Mouse (Mus musculus) heart, adult 11 months (tissue): ENCODE data around the gene Tymp.

Experiments used
- DNase-seq: peaks from one replicate; pipeline ENCODE4 v3.0.0; 2022

Tymp gene

DNA sequence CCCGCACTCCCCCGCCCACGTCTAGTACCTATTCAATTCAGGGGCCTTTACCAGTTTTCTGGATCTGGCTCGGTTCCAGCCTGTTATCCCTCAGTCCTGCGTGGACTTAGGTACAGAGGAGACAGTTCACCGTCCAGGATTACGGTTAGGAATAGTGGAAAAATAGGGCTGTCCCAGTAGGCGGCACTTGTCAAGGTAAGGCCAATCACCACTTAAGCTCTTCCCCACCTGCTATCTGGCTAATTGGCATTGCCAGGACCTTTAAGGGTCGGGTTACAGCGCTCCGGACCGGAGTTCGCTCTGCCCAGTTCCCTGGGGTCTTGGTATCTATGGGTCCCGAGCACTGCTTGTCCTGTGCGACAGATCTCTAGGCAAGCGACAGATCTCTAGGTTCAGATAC, at the start of gene Tymp:
Gene Tymp, minus strand, starts transcription at position 83 of the 400 bp plus-strand sequence.
- no peak for DNase-seq

DNA sequence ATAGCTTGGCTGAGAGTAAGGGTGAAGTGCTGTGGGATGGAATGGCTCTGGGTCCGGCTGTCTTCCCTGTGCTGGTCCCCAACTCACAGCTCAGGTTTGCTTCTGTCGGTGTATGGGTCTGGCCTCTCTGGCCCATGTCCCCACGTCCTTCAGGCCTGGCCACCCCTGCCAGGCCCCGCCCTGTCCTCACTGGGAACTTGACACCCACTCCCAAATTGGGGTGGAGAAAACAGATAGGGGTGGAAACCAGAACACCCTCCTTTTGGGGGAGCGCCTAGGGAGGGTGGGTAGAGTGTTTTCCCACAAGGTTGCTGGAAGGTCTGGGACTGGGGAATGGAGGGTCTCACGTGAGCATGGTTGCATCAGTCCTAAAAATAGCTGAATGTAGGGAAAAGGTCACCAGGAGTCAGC, 48.9 kb upstream of the Tymp start, which contains the start of gene Cpt1b:
Gene Cpt1b, minus strand, starts transcription at position 153 of the 411 bp plus-strand sequence.
- DNase-seq = peak; percentile 98

DNA sequence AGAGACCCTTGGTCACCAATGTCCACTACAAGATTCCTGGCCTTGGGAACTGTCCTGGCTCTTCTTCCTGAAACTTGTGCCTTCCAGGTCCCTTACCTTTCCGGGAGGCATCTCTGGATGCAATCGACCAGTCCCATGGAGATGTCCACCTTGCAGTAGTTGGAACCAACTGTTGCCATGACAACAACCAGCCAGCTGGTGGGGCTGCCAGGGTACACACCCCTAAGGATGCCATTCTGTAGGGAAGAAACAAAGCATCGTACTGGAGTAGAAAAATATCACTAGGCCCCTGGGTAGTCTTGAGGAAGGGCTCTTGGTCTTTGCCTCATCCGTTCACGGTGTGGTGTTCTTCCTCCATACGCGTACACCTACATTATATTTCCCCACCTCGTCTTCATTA, 47.8 kb upstream of the Tymp start:
- DNase-seq = peak; percentile 93

DNA sequence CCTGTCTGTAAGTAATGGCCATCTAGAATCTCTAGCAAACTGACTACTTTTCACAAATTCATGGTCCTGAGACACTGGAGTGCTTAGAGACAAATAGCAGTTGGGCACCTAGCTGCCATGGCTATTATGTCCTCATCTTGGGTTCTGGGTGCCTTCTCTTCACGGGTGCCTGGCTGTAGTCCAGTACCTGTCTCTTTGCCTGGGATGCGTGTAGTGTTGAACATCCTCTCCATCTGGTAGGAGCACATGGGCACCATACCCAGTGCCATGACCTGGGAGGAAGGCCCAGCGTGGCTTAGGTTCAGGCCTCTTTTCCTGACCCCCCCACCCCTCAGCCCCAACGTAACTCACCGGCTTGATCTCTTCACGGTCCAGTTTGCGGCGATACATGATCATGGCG, 45.1 kb upstream of the Tymp start:
- DNase-seq = no peak

DNA sequence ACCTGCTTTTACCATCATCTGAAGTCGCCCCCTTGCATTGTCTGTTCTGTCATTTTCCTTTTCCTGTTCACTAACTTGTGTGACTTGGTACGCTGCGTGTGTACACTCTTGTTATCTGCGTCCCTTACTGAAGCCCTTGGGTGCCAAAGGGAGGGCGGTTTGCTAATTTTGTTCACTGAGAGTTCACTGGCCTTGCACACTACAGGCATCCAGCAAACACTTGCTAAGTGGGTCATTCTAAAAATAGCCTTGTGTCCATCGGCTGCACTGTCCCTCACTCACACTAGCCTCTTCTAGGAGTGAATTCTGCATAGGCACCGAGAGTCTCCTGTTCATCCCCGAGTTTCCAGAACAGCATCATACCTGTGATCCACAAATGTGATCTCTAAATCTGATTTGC, 38.4 kb upstream of the Tymp start:
- peak; percentile 96 for DNase-seq

DNA sequence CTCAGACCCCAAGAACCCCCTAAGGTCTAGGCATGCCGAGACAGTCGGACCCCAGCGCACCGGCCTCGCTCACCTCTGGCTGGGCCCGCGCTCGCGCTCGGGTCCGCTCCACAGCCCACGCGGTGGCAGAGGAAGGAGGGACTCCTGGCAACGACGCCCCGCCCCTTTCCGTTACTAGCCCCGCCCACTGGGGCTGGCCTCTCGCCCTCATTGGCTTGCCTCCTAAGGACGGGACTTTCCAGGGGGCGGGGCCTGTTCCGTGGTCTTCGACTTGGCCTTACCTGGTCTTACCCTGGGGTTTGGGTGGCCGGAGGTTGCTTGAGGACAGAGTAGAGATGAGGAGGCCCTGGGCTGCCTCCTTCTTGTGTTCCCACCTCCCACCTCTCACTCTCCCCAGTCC, 33.3 kb upstream of the Tymp start, which contains the start of gene Syce3:
Gene Syce3, minus strand, starts transcription at position 386 of the 400 bp plus-strand sequence.
- no peak for DNase-seq

DNA sequence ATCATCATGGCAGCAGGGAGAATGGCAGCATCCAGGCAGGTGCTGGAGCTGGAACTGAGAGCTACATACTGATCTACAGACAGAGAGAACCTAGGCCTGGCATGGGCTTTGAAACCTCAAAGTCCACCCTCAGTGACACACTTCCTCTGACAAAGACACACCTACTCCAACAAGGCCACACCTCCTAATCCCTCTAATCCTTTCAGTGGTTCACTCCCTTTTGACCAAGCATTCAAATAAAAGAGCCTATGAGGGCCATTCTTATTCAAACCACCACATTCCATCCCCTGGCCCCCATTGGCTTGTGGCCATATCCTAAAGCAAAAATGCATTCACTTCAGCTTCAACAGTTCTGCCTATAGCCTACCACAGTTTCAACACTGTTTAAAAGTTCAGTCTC, 29.9 kb upstream of the Tymp start:
- DNase-seq = no peak

DNA sequence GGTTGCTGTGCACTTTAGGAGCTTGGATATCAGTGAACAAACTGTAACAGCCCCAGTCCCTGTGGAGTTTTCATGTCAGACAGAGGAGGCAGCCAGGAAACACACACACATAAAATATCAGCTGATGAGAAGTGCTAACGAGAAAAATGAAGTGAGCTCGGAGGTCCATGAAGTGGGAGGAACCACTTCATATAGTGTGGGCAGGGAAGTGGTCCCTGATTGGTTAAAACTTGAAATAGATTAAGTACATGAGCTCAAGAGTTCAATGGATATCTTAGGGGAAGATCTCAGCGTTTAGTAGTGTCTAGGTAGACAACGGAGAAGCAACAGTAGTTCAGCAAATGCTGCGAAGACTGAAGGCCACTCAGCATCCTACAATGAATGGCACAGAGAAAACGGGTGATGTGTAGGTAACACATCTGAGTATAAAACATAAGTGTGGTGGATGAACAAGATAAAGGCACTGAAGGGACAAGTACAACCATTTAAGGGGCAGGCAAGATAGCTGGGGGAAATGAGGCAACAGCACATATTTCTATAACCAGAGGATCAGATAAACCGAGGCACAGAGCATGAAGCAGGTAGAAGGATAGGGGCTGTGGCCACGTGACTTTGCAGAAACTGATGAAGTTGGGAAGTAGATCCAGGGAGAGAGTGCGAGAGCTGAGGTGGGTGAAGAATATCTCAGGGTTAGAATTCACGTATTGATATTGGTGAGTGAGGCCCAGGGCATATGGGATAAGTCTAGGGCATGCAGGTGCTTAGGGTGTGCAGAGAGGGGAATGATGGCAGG, 28.2 kb upstream of the Tymp start:
- no peak for DNase-seq

DNA sequence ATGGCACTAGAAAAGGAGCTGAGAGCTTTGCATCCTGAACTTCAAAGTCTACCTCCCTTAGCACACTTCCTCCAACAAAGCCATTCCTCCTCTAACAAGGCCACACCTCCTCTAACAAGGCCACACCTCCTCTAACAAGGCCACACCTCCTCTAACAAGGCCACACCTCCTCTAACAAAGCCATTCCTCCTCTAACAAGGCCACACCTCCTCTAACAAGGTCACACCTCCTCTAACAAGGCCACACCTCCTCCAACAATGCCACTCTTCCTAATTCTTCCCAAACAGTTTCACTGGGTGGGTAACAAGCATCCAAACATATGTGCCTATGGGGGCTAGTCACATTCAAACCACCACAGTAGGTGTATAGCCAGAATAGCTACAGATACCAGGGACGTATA, 25.6 kb upstream of the Tymp start:
- DNase-seq = no peak

DNA sequence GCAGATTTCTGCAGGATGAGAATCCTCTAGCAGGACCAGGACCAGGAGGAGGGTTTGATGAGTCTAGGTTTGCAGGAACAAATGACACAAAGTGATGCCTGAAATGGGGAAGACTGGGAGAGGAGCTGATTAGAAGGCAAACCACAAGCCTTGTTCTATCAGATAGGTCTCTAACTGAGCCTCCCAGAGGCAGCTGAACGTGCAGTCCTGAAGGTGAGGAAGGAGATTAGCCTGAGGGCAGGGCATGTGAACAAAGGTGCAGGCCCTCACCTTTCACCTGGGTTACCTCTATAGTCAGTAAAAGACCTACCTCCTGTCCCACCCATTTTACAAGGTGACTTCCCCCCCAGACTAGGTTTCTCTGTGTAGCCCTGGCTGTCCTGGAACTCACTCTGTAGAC, 22.9 kb upstream of the Tymp start:
- DNase-seq = no peak

DNA sequence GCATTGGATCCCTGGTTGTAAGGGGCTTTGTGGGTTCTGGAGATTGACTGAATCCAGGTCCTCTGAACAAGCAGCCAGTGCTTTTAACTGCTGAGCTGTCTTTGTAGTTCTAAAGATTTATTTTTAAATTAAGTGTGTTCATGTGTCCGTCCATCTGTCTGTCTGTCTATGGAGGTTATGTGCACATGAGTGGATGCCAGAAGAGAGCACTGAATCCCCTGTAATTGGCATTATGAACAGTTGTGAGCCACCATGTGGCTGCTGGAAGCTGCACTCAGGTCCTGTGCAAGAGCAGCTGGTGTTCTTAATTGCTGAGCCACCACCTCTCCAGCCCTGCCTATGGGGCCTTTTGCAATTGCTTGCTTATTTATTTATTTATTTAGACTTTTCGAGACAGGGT, 21.3 kb upstream of the Tymp start:
- no peak for DNase-seq

DNA sequence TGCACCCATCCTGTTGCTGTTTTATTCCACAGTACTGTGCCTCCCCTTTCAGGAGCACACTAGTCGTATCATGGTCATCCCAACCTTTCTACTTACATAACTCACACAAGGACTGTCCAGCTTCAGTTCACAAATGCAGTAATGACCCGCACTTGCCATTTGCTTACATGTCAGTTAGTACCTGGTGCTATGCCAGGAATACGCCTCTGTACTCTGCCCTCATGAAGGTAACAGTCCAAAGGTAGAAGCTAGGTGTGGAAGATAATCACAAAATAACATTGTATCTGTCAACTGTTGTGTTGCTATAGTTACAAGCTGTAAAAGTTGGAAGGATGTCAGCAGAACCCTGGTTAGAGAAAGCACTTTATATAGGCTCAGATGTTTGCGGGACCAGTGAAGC, 20.0 kb upstream of the Tymp start:
- no peak for DNase-seq

DNA sequence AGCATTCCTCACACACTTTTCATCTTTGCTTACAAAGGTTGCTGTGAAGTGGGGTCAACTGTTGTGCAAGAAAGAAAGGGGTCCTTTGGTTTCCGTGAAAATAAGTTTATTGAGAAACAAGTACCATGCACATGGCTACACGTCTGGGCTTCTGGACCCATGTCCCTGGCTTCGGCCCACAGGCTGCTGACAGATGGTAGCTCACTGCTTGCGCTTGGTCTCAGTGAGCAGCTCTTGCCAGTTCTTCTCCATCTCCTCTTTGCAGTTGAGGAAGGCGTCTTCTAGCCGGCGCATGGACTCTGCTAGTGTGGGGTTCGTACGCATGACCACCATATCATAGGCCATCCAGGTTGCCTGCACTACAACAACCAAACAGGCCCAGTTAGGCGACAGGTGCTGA, 13.2 kb upstream of the Tymp start:
- no peak for DNase-seq

DNA sequence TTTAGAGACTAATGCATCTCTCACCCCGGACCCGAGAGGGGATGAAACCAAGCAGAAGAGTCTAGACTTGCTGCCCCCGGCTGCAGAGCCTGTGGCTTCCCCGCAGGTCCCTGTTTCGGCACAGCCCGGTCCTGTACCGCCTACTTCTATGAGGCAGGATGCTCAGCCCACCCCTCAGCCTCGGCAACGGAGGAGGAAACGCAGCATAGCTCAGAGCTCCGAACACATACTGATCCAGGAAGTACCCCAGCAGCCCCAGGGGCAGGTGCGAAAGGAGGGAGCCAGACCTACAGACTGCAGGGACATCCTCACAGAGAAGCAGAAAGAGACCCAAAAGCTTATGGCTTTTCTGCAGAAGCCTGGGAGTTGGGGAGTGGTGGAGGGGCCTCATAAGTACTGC, 10.3 kb upstream of the Tymp start:
- no peak for DNase-seq

DNA sequence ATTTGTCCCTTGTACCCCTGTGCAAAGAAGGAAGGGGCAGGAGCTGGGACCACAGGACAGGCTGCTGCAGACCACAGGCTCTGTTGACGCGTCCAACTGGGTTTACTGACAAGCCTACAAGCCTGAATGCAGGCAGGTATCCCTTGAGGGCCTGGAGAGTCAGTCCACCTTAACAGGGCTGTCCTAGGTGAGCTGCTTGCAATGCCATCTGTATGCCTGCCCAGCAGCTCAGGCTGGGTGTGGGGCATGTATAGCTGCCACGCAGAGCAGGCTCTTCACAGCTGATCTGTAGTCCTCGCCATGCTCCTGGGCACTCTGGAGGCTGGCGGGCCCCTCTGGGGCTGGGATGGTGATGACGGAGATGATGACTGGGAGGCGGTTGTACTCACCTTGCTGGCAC, 7.8 kb upstream of the Tymp start, which contains the start of gene Klhdc7b:
Gene Klhdc7b, plus strand, starts transcription at position 301 of the 400 bp plus-strand sequence.
- no peak for DNase-seq

DNA sequence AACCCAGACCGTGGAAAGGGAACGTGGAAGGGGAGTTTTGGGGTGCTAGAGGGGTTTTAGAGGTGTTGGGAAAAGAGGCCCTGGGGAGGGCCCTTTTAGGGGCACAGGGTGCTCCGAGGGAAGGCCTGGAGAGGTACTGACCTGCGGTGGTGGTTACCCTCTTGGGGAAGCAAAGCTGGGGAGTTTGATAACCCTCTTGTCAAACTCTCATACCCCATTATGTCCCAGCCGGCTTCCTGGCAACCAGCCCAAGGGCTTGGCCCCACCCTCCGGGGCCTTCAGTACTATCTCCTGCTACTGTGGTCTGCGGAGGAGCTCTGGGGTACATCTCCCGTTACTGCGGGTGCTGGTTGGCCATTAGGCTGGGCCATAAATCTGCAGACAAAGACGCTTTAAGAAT, 2.6 kb upstream of the Tymp start:
- DNase-seq = peak; percentile 94

DNA sequence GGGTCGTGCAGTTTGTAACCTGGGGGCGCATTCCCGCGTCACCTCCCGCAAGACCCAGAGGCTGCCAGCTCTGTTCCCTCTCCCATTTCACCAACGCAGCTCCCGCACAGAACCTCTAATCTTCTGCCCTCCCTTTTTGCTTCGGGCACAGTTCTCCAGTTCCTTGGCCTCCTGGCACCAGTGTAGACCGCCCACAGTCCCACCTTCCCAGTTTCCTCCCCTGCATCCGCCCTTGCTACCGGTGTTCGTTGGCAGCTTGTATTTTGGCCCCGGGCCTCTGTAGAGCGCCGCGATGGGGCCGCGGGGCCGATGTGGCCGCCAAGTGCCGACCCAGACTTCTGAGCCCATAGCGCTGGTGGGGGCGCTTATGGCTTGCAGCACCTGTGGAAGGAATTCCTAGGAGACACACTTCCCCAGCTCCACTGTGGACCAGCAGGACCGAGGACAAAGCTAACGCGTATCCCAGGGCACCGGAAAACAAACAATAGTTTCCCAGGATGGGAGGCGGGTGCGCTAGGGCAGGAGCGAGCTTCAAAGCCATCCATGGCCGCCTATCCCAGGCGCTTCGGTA, 2.1 kb upstream of the Tymp start, which contains the start of gene Odf3b:
Gene Odf3b, minus strand, starts transcription at position 452 of the 571 bp plus-strand sequence.
- peak; percentile 98 for DNase-seq

DNA sequence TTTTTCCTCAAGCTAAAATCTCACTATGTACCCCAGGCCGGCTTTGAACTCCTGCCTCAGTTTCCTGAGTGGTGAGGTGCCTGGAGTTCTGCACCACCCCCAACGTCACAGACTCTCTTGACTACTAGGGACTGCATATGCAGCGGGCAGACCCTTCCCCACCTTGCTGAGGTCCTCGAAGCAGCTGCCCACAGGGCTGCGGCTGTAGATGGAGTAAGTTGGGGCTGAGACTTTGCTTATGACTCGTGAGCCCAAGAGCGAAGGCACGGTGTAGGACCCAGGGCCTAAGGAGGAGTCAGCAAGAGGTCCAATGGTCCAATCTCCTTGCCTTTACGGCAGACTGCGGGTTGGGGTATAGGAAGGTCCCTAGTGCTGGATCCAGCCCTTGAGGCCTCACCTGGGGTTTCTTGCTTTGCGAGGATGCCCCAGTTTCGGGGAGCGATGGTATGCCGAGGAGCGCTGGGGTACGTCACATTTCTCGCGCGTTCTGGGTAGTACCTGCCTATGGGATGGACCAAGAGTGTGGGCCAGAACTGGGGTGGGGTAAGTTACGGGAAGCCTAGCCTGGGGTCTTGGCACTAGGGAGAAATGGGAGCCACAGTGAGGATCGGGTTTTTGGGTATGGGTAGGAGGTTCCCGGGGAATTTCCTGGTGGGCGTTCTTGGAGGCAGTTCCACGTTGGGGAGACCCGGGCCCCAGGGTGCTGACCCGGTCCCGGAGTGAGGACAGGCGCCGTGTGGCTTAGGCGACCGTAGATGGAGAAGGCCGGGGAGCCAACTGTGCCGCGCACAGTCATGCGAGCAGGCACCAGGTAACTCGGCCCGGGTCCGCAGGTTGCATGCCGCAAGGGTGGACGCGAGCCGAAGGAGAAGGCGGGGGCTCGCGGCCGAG, 1.3 kb upstream of the Tymp start:
- DNase-seq = no peak

DNA sequence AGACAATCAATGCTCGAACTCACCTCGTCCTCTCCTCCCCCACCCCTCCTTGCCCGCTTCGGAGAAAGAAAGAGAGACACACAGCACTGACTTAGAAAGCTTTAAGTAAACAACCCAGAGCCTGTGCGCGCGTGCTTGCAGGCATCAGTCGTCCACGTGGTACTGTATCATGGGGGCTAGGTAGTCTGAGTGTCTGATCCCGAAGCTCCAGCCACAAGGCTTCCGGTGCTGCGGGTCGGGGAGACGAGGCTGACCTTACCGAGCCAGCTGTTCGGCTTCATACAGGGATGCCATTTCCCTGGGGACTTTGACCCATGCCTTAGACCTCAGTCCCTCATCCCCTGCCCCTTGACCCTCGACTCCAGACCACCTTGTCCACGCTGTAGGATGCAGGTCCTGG, 523 bp upstream of the Tymp start:
- DNase-seq = no peak

DNA sequence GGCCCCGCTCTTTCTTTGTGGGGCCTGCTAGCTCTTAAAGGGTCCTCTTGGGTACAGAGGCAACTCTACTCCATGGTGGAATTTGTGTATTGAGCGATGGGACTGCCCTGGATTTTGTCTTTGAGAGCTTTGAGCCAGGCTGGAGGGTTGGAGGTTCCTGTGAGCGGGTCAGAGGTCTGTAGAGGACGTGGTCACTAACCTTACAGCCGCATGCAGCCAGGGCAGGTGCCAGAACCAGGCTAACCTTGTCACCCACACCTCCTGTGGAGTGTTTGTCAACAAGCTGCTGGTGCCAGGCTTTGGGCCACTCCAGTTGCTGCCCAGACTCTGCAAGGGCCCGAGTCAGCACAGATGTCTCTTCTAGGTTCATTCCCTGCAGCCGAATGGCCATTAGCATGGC, 799 bp downstream of the Tymp start:
- no peak for DNase-seq

DNA sequence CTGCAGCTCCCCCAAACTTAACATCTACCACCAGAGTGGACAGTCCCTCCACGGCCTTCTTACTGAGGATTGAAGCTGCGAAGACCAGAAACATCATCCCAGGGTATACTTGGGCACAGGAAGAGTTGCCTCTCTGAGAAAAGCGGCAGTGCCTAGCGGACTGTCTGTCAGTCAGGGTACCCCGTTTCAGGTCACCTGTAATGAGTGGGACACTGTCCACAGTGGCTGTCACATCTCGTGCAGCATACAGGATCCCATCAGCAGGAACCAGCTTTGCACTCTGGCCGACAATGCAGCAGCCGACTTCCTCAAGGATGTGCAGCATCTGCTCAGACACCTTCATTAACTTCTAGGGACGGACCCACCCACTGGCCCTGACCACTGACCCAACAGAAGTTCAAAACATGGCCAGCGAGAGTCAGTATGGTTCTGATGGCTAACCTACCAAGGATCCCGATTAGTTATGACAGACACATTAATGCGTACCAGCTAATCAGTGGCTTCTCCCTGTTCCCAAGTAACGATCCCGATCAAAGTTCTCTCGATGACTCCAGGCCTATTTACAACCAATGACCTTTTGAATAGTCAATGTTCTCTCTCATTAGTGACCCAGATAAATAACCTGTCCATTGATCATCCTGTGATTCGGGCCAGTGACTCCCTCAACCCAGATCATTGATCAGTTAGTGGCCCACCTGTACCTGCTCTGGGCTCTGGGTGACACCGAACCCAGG, 1.9 kb downstream of the Tymp start:
- DNase-seq = no peak

DNA sequence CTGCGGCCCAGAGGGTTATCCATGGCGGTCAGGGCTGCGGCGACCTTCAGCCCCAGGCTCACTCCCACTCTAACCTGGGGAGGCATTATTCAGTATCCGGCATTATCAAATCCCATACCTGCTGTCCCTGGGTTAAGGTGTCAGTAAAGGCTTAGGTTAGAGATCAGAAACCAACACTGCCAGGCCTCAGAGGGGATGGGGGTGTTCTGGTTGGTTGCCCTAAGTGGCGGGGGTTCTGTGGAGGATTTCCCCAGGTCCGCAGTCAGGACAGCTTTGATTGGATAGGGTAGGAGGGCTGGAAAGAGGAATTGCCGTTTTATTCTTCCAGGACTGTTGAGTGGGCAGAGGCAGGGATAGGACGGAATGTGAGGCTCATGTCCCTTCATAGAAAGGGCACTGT, 2.5 kb downstream of the Tymp start:
- DNase-seq = no peak

DNA sequence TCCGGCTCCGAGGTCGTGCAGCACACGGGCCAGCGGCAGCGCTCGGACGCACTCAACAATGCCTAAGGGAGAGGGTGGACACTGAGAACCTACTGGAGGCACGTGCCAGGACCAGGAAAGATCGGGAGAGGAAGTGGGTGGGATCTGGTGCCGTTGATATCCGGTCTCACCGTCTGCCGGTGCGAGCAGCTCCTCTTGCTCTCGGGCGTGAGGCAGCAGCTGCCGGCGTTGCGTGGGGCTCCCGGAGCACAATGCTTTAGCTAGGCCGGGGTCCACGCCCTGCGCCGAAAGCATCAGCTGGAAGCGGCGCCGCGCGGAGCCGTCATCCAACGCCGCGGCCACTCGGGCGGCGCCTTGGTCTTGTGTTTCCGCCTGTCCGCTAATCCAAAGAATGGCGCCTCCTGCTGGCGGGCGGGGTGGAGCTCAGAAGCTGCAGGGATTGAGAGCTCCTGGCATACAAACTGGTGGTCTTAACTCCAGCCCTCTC, 3.0 kb downstream of the Tymp start, which contains the start of gene Sco2:
Gene Sco2, minus strand, starts transcription at position 85 of the 487 bp plus-strand sequence.
- peak; percentile 99 for DNase-seq
